In the genomic region with DNA sequence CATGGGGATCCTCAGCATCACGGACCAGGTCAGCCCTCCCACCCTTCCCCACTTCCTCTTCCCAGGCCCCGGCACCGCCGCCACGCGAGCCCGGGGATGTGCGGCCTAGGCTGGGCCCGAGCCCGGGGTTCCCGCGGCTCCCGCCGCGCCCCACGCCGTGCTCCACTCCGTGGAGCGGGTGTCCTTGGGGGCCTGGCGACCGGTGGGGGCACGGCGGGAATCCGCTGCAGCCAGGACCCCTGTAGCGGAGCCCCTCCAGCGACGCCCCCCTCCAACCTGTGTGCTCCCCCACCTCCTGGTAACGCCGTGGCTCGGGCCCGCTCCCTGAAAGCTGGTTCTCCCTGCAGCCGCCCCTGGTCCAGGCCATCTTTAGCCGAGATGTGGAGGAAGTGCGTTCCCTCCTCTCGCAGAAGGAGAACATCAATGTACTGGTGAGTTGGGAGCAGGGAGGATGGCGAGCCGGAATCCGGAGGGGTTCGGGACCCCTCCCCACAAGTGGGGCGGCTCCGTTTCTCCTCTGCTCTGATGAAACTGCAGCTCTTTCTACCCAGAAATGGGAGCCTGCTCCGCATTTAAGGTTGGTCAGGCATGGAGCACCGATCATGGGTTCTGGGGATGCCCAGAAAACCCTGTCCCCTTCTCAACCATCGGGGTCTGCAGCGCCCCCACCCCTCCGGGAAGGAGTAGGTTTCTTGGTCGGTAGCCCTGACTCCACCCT, we compare ENCODE assay signal across 8 mouse cellular contexts. TPM values are rescaled to one million over a fixed set of nuclear protein-coding genes. Genes with fewer than 3 reads are reported as not detected.
DNase-seq lines count a peak whose midpoint lies in the region; ATAC-seq and TF ChIP-seq lines count a peak whose summit lies in the region.

No protein-coding gene starts in this region.

- peak; percentile 39; the same call in 1 of the 2 replicates for TF ChIP-seq CTCF in forebrain, postnatal 0 days (IDR thresholded peaks at IDR 0.05; ENCODE audit: low read depth)

- H3K4me1 ChIP-seq in brown adipose tissue, adult 24 weeks (ENCODE audit: control insufficient read depth, insufficient read depth, insufficient read length, low read length) = peaks cover 7% of the 10 kb centered on the region; the same call in 1 of the 2 replicates
- H3K4me1 ChIP-seq in forebrain, postnatal 0 days (ENCODE audit: insufficient read depth) = peaks cover 19% of the 10 kb centered on the region; the same call in 1 of the 2 replicates
- peaks cover 16% of the 10 kb centered on the region; the same call in 1 of the 2 replicates for H3K4me1 ChIP-seq in limb, embryonic 11.5 days (ENCODE audit: control insufficient read depth, insufficient read depth, low read length)
- H3K4me1 ChIP-seq in midbrain, embryonic 14.5 days (ENCODE audit: control insufficient read depth, insufficient read depth, low read length) = peaks cover 15% of the 10 kb centered on the region

- peak overlapping the region; percentile 71 for H3K27ac ChIP-seq in brown adipose tissue, adult 24 weeks (replicated peaks; ENCODE audit: low read depth, low read length)
- H3K27ac ChIP-seq in forebrain, postnatal 0 days (ENCODE audit: low read depth, low read length) = peak overlapping the region; percentile 93
- H3K27ac ChIP-seq in limb, embryonic 11.5 days (replicated peaks; ENCODE audit: low read depth, low read length) = peak overlapping the region; percentile 95
- H3K27ac ChIP-seq in midbrain, embryonic 14.5 days (replicated peaks; ENCODE audit: low read depth, low read length) = peak overlapping the region; percentile 96

- 2% methylated on average over 40 of the region's 47 CpGs for WGBS in forebrain, postnatal 0 days
- WGBS in limb, embryonic 11.5 days = under 1% methylated on average over 46 of the region's 47 CpGs
- under 1% methylated on average over 46 of the region's 47 CpGs for WGBS in midbrain, embryonic 14.5 days

- peak overlapping the region; percentile 80 for H3K4me2 ChIP-seq in forebrain, postnatal 0 days (ENCODE audit: low read depth)
- peak overlapping the region; percentile 78 for H3K4me2 ChIP-seq in limb, embryonic 11.5 days (ENCODE audit: low read depth, severe bottlenecking)
- peak overlapping the region; percentile 79 for H3K4me2 ChIP-seq in midbrain, embryonic 14.5 days (ENCODE audit: low read length)

- peak overlapping the region; percentile 92 for H3K9ac ChIP-seq in forebrain, postnatal 0 days
- peak overlapping the region; percentile 98 for H3K9ac ChIP-seq in limb, embryonic 11.5 days (ENCODE audit: low read length)
- peak overlapping the region; percentile 99 for H3K9ac ChIP-seq in midbrain, embryonic 14.5 days (replicated peaks; ENCODE audit: low read length)

- H3K36me3 ChIP-seq in forebrain, postnatal 0 days (ENCODE audit: insufficient read depth) = peaks cover 32% of the 10 kb centered on the region
- H3K36me3 ChIP-seq in limb, embryonic 11.5 days (ENCODE audit: control insufficient read depth, insufficient read depth, low read length) = peaks cover 20% of the 10 kb centered on the region
- peaks cover 40% of the 10 kb centered on the region for H3K36me3 ChIP-seq in midbrain, embryonic 14.5 days (ENCODE audit: control insufficient read depth, insufficient read depth, low read length)

- no peaks in the 10 kb centered on the region for H3K9me3 ChIP-seq in forebrain, postnatal 0 days (ENCODE audit: low read length)
- H3K9me3 ChIP-seq in limb, embryonic 11.5 days (ENCODE audit: control insufficient read depth, low read length) = no peaks in the 10 kb centered on the region
- H3K9me3 ChIP-seq in midbrain, embryonic 14.5 days (ENCODE audit: control insufficient read depth, low read length) = no peaks in the 10 kb centered on the region

- H3K27me3 ChIP-seq in forebrain, postnatal 0 days (ENCODE audit: insufficient read depth, low read length) = no peaks in the 10 kb centered on the region
- no peaks in the 10 kb centered on the region for H3K27me3 ChIP-seq in limb, embryonic 11.5 days (ENCODE audit: control insufficient read depth, insufficient read depth, low read length)
- H3K27me3 ChIP-seq in midbrain, embryonic 14.5 days (ENCODE audit: control insufficient read depth, insufficient read depth, low read length) = no peaks in the 10 kb centered on the region

- peak; percentile 56 for DNase-seq in cerebellum, adult 11-12 months
- DNase-seq in cerebellum, postnatal 36 days = no peak
- peak; percentile 39 for DNase-seq in 3T3-L1 (ENCODE audit: low read depth, low spot score)
- peak; percentile 78 for DNase-seq in forebrain, postnatal 0 days
- peak; percentile 80 for DNase-seq in limb, embryonic 11.5 days (ENCODE audit: low spot score)
- DNase-seq in midbrain, embryonic 14.5 days = peak; percentile 79
- peak; percentile 50 for DNase-seq in testis, postnatal 14 days (ENCODE audit: low spot score)

- peak; percentile 72 for ATAC-seq in forebrain, postnatal 0 days
- peak; percentile 56 for ATAC-seq in limb, embryonic 11.5 days (ENCODE audit: insufficient number of reproducible peaks, low FRiP score, low TSS enrichment, low read depth)
- ATAC-seq in midbrain, embryonic 14.5 days (ENCODE audit: low FRiP score, low TSS enrichment) = peak; percentile 79

- H3K4me3 ChIP-seq in brown adipose tissue, adult 24 weeks (ENCODE audit: insufficient read depth, low read depth, low read length) = peak overlapping the region; percentile 68
- H3K4me3 ChIP-seq in forebrain, postnatal 0 days (ENCODE audit: low read depth, low read length) = peak overlapping the region; percentile 75
- H3K4me3 ChIP-seq in limb, embryonic 11.5 days (ENCODE audit: low read depth, low read length) = peak overlapping the region; percentile 100
- peak overlapping the region; percentile 99 for H3K4me3 ChIP-seq in midbrain, embryonic 14.5 days (replicated peaks; ENCODE audit: low read depth, low read length)

RNA-seq across cellular contexts. Expression of a gene that starts 0.5 kb away (rescaled TPM):
- 16.9 and 22.4 TPM in 2 replicates for polyA plus RNA-seq in brown adipose tissue, adult 24 weeks (2012; ENCODE audit: insufficient read depth, insufficient read length, missing spikeins)
- 22.3 and 32.6 TPM in 2 replicates for total RNA-seq in forebrain, postnatal 0 days (2014; rRNA removed)
- 4.7 and 7.7 TPM in 2 replicates for polyA plus RNA-seq in forebrain, postnatal 0 days (2015; fragmentation: Nextera tagmentation; extraction: Ambion mirVana)
- polyA plus RNA-seq in limb, embryonic 11.5 days (2014; fragmentation: Nextera tagmentation; extraction: Ambion mirVana) = 12.0 and 12.8 TPM in 2 replicates
- 13.3 and 14.1 TPM in 2 replicates for polyA plus RNA-seq in midbrain, embryonic 14.5 days (2014; fragmentation: Nextera tagmentation; extraction: Ambion mirVana)

RNA-seq across cellular contexts. Expression of a gene that starts 8.6 kb away (rescaled TPM):
- polyA plus RNA-seq in brown adipose tissue, adult 24 weeks (2012; ENCODE audit: insufficient read depth, insufficient read length, missing spikeins) = 122 and 173 TPM in 2 replicates
- total RNA-seq in forebrain, postnatal 0 days (2014; rRNA removed) = 34.0 and 41.6 TPM in 2 replicates
- 48.2 and 50.0 TPM in 2 replicates for polyA plus RNA-seq in forebrain, postnatal 0 days (2015; fragmentation: Nextera tagmentation; extraction: Ambion mirVana)
- 8.5 and 11.0 TPM in 2 replicates for polyA plus RNA-seq in limb, embryonic 11.5 days (2014; fragmentation: Nextera tagmentation; extraction: Ambion mirVana)
- polyA plus RNA-seq in midbrain, embryonic 14.5 days (2014; fragmentation: Nextera tagmentation; extraction: Ambion mirVana) = 50.5 and 53.0 TPM in 2 replicates

RNA-seq across cellular contexts. Expression of a gene that starts 23.6 kb away (rescaled TPM):
- not detected in 2 replicates for polyA plus RNA-seq in brown adipose tissue, adult 24 weeks (2012; ENCODE audit: insufficient read depth, insufficient read length, missing spikeins)
- total RNA-seq in forebrain, postnatal 0 days (2014; rRNA removed) = 0.24 and 0.69 TPM in 2 replicates
- polyA plus RNA-seq in forebrain, postnatal 0 days (2015; fragmentation: Nextera tagmentation; extraction: Ambion mirVana) = 0.10 and 0.42 TPM in 2 replicates
- polyA plus RNA-seq in limb, embryonic 11.5 days (2014; fragmentation: Nextera tagmentation; extraction: Ambion mirVana) = 0.07 and 0.20 TPM in 2 replicates
- not detected in 2 replicates for polyA plus RNA-seq in midbrain, embryonic 14.5 days (2014; fragmentation: Nextera tagmentation; extraction: Ambion mirVana)

RNA-seq across cellular contexts. Expression of a gene that starts 33.9 kb away (rescaled TPM):
- 67.1 and 87.6 TPM in 2 replicates for polyA plus RNA-seq in brown adipose tissue, adult 24 weeks (2012; ENCODE audit: insufficient read depth, insufficient read length, missing spikeins)
- 82.2 and 90.1 TPM in 2 replicates for total RNA-seq in forebrain, postnatal 0 days (2014; rRNA removed)
- polyA plus RNA-seq in forebrain, postnatal 0 days (2015; fragmentation: Nextera tagmentation; extraction: Ambion mirVana) = 158 and 159 TPM in 2 replicates
- 89.9 and 91.8 TPM in 2 replicates for polyA plus RNA-seq in limb, embryonic 11.5 days (2014; fragmentation: Nextera tagmentation; extraction: Ambion mirVana)
- 142 and 144 TPM in 2 replicates for polyA plus RNA-seq in midbrain, embryonic 14.5 days (2014; fragmentation: Nextera tagmentation; extraction: Ambion mirVana)

RNA-seq across cellular contexts. Expression of a gene that starts 34.1 kb away (rescaled TPM):
- polyA plus RNA-seq in brown adipose tissue, adult 24 weeks (2012; ENCODE audit: insufficient read depth, insufficient read length, missing spikeins) = 15.1 and 17.1 TPM in 2 replicates
- 118 and 129 TPM in 2 replicates for total RNA-seq in forebrain, postnatal 0 days (2014; rRNA removed)
- polyA plus RNA-seq in forebrain, postnatal 0 days (2015; fragmentation: Nextera tagmentation; extraction: Ambion mirVana) = 95.9 and 108 TPM in 2 replicates
- polyA plus RNA-seq in limb, embryonic 11.5 days (2014; fragmentation: Nextera tagmentation; extraction: Ambion mirVana) = 34.3 and 34.6 TPM in 2 replicates
- 80.3 and 96.2 TPM in 2 replicates for polyA plus RNA-seq in midbrain, embryonic 14.5 days (2014; fragmentation: Nextera tagmentation; extraction: Ambion mirVana)

Comparison
In these comparisons a context has a peak if more than half of its experiments do, and no peak if none do; other contexts are left out.
1. DNase-seq: peak in cerebellum, adult 11-12 months (single experiment), 3T3-L1 (single experiment), forebrain, postnatal 0 days (single experiment), limb, embryonic 11.5 days (single experiment), midbrain, embryonic 14.5 days (single experiment) and testis, postnatal 14 days (single experiment); none in cerebellum, postnatal 36 days (0 of 2).
2. Peak in every context shown above with its lines, with median percentiles within 50 percentile points of each other: H3K27ac ChIP-seq, H3K4me3 ChIP-seq, ATAC-seq, H3K4me2 ChIP-seq and H3K9ac ChIP-seq.